Mouse (Mus musculus) kidney, embryonic 14.5 days (tissue): ENCODE data around the gene Slc17a3. TPM values are rescaled to one million over a fixed set of nuclear protein-coding genes. Genes with fewer than 3 reads are reported as not detected.

Experiments
- ATAC-seq: fragments of 200-750 bp; cut with Nextera tagmentation; 2 replicates; pipeline ENCODE4 v1.8.0; 2017; ENCODE audit warnings: moderate number of reproducible peaks, mild to moderate bottlenecking, moderate TSS enrichment, moderate library complexity; ENCODE audit not compliant: low FRiP score, low TSS enrichment
- H3K27ac ChIP-seq: fragments of 300-500 bp; sonication (generic); 2 replicates; pipeline ENCODE4 v1.5.1; 2014; ENCODE audit warnings: low read depth, mild to moderate bottlenecking, low read length, moderate library complexity, mixed read lengths
- H3K27me3 ChIP-seq: fragments of 300-500 bp; sonication (generic); 2 replicates; pipeline ENCODE4 v1.6.1; 2014; ENCODE audit warnings: mild to moderate bottlenecking, low read length; ENCODE audit not compliant: control insufficient read depth, insufficient read depth
- H3K36me3 ChIP-seq: fragments of 300-500 bp; sonication (generic); 2 replicates; pipeline ENCODE4 v1.6.1; 2014; ENCODE audit warnings: low read length, mixed read lengths; ENCODE audit not compliant: control insufficient read depth, insufficient read depth
- H3K4me1 ChIP-seq: fragments of 300-500 bp; sonication (generic); 2 replicates; pipeline ENCODE4 v1.6.1; 2014; ENCODE audit warnings: low read length, mixed read lengths; ENCODE audit not compliant: control insufficient read depth, insufficient read depth
- H3K4me2 ChIP-seq: fragments of 300-500 bp; sonication (generic); replicated peaks from 2 replicates; pipeline ENCODE4 v1.6.1; 2014; ENCODE audit warnings: low read depth, mild to moderate bottlenecking, low read length
- H3K4me3 ChIP-seq: fragments of 300-500 bp; sonication (generic); 2 replicates; pipeline ENCODE4 v1.5.1; 2014; ENCODE audit warnings: mild to moderate bottlenecking, low read length
- H3K9ac ChIP-seq: fragments of 300-500 bp; sonication (generic); 2 replicates; pipeline ENCODE4 v1.6.1; 2014; ENCODE audit warnings: low read depth, mild to moderate bottlenecking, low read length, moderate library complexity
- H3K9me3 ChIP-seq: fragments of 300-500 bp; sonication (generic); 2 replicates; pipeline ENCODE4 v1.6.1; 2016; ENCODE audit warnings: low read length; ENCODE audit not compliant: control insufficient read depth
- WGBS: fragments of 180-500 bp; shearing (Covaris S2); extraction: QIAGEN DNeasy Blood & Tissue Kit; methylation state at CpG from one replicate; pipeline ENCODE4 v1.1.7; 2014; 5-methylcytosine and 5-hydroxymethylcytosine counted together
- polyA plus RNA-seq: library from polyadenylated mRNA; unstranded; fragments of >200 nt; fragmentation: Nextera tagmentation; extraction: Ambion mirVana; gene quantifications from 2 replicates; pipeline ENCODE4 v1.2.1, GENCODE M21; 2014

Slc17a3 gene
- polyA plus RNA-seq, 1 experiment from 2014 or later, result 1.1 TPM

DNA sequence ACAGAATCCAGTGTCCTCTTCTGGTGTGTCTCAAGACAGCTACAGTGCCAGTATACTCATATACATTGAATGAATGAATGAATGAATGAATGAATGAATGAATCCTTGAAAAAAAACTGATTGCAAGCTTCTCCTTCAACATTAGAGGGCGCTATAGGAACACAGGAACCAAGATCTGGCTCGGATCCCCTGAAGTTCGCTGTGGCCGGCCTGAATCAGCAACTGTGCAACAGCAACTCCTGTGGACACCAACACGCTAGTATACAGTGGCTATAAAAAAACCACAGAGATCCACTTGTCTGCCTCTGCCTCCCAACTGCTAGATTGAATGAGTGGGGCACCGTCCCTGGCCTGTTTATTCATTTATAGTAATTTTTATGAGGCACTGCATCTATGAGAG lies 6.2 kb upstream of the Slc17a3 start:
- Histone ChIP-seq H3K4me3 (no peak overlapping the region), H3K36me3 (no peaks in the 10 kb centered on the region), H3K27ac (no peak overlapping the region), H3K4me1 (no peaks in the 10 kb centered on the region), H3K27me3 (no peaks in the 10 kb centered on the region), H3K9ac (no peak overlapping the region), H3K9me3 (no peaks in the 10 kb centered on the region), H3K4me2 (no peak overlapping the region)
- ATAC-seq, result peak; percentile 78; the same call in 1 of the 2 replicates
- 9% methylated on average over 6 of the region's 6 CpGs for WGBS

DNA sequence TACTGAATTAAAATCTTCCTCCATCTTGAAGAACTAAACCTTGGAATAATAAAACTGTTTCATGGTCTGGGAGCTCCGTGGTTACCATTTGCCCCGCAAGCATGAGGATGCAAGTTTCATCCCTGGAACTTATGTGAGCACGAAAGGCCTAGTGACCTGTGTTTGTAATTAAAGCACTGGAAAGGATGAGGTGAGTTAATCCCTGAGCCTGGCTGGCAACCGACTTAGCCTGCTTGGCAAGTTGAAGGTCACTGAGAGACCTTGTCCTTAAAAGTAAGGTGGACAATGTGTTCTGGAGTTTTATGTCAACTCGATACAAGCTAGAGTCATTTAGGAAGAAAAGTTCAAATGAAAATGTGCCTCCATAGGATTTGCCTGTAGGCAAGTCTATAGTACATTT lies 4.4 kb upstream of the Slc17a3 start:
- Histone ChIP-seq H3K4me2 (no peak overlapping the region), H3K4me1 (no peaks in the 10 kb centered on the region), H3K9ac (no peak overlapping the region), H3K9me3 (no peaks in the 10 kb centered on the region), H3K4me3 (no peak overlapping the region), H3K27me3 (no peaks in the 10 kb centered on the region), H3K27ac (no peak overlapping the region), H3K36me3 (no peaks in the 10 kb centered on the region)
- no peak for ATAC-seq
- 81% methylated on average over 5 of the region's 5 CpGs for WGBS

DNA sequence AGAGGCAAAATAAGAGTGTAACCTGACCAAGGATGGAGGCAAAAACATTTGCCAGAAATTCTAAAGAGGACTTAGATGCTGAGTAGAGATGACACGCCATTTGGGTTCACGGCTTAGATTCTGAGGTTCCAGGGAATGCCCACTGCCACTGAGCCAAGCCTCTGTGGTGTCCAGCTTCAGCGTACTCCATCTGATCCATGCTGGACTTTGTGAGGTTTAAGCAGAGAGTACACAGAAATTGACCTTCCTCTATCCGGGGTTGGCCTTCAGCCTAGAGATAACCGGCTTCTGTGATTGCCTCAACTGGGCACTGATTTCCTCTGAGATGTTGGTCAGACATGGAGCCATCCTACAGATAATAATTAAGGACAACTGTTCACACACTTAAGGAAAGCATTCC lies 2.6 kb upstream of the Slc17a3 start:
- Histone ChIP-seq H3K27me3 (no peaks in the 10 kb centered on the region), H3K4me3 (no peak overlapping the region), H3K27ac (no peak overlapping the region), H3K9ac (no peak overlapping the region), H3K4me2 (no peak overlapping the region), H3K36me3 (no peaks in the 10 kb centered on the region), H3K9me3 (no peaks in the 10 kb centered on the region), H3K4me1 (no peaks in the 10 kb centered on the region)
- no peak for ATAC-seq
- 88% methylated on average over 5 of the region's 5 CpGs for WGBS

DNA sequence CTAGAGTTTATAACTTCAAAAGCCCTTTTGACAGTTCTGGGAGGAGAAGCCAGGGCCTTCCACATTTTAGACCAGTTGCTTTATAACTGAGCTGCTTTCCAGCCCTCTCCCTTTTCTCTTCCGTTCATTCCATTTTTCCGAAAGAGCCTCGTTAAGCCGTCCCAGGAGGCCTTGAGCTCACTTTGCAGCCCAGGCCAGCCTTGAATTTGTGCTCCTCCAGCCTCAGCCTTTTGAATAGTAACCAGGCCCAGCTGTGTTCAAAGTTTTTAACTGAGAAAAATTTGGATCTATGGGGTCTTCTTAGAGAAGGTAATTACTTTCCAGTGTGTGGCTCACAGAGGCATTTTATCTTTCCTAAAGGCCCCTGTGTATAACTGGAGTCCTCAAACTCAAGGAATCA lies 6.6 kb downstream of the Slc17a3 start:
- Histone ChIP-seq H3K4me1 (no peaks in the 10 kb centered on the region), H3K36me3 (no peaks in the 10 kb centered on the region), H3K27ac (no peak overlapping the region), H3K4me3 (no peak overlapping the region), H3K27me3 (no peaks in the 10 kb centered on the region), H3K4me2 (no peak overlapping the region), H3K9me3 (no peaks in the 10 kb centered on the region), H3K9ac (no peak overlapping the region)
- WGBS, result 87% methylated on average over 4 of the region's 4 CpGs
- ATAC-seq, result no peak

DNA sequence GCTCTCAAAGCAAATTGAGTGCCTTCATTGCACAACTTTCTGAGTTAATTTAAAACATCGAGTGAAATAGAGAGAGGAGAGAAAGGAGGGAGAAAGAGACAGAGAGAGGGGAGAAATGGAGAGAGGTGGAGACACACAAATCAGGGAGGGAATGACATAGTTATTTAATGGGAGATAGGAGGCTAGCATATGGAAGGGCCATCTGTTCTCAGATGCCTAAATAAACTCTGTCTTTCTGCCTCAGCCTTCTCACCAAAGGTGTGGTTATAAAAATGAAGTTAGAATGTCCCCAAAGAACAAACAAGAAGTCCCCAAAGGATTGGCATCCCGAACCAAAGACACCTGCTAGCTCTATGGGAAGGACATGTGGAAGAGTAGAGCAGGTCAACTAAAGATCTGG lies 10.1 kb downstream of the Slc17a3 start:
- H3K9ac ChIP-seq, result no peak overlapping the region
- H3K4me3 ChIP-seq, result no peak overlapping the region
- H3K27me3 ChIP-seq, result no peaks in the 10 kb centered on the region
- no peaks in the 10 kb centered on the region for H3K4me1 ChIP-seq
- H3K9me3 ChIP-seq, result no peaks in the 10 kb centered on the region
- H3K36me3 ChIP-seq, result no peaks in the 10 kb centered on the region
- 87% methylated on average over 2 of the region's 2 CpGs for WGBS
- no peak for ATAC-seq
- H3K4me2 ChIP-seq, result no peak overlapping the region
- no peak overlapping the region for H3K27ac ChIP-seq

DNA sequence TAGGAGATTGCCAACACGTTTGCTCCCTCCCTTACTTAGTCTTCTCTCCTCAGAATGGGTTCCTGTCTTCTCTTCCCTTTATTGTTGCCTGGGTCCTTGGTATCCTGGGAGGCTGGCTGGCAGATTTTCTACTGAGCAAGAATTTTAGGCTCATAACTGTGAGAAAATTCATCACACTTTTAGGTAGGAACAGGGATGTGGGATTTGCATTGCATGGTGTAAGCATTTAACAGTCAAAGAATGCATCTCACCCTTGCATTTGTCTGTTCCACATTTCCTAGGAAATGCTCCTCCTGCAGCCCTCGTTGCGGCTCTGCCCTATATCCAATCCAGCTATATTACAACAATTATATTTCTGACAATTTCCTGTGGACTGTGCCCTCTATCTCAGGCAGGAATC lies 17.2 kb downstream of the Slc17a3 start:
- Histone ChIP-seq H3K4me1 (no peaks in the 10 kb centered on the region), H3K36me3 (no peaks in the 10 kb centered on the region), H3K4me2 (no peak overlapping the region), H3K4me3 (no peak overlapping the region), H3K27ac (no peak overlapping the region), H3K9ac (no peak overlapping the region), H3K27me3 (no peaks in the 10 kb centered on the region), H3K9me3 (no peaks in the 10 kb centered on the region)
- no peak for ATAC-seq
- 69% methylated on average over 3 of the region's 3 CpGs for WGBS

DNA sequence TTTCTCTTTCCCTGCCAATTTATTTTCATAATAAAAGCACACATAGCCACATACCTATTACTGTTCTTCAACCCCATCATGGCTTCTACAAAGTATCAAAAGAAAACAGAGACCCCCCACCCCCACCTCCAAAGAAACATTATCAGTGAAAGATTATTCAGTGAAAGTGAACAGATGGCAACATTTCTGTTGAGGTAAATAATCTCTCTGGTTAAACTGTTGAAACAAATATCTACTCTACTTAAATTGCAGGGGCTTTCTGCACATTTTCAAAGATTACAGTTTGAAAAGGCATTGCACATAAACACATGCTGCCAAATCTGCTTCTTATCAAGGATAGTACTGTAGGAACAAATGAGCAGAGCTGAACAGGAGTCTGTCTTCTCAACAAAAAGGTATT lies 22.6 kb downstream of the Slc17a3 start:
- Histone ChIP-seq H3K27ac (no peak overlapping the region), H3K4me1 (no peaks in the 10 kb centered on the region), H3K9me3 (no peaks in the 10 kb centered on the region), H3K4me2 (no peak overlapping the region), H3K4me3 (no peak overlapping the region), H3K9ac (no peak overlapping the region), H3K36me3 (no peaks in the 10 kb centered on the region), H3K27me3 (no peaks in the 10 kb centered on the region)
- no peak for ATAC-seq

DNA sequence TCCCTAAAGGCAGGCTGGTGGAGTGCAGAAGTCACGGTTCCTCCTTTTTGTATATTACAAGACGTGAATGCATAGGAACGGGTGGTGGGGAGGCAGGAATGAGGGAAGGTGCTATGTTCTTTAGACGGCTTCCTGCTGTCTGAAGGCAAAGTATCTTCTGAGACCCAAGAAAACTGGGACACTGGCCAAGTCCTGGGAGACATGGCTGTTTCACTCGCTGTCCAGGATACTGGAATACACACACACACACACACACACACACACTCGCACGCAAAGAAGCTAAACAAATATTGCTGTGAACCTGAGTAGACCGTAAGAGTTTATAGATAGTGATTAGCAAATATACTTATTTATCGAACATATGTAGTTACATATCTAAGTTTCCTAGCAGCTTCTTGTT lies 25.5 kb downstream of the Slc17a3 start:
- Histone ChIP-seq H3K4me1 (no peaks in the 10 kb centered on the region), H3K4me2 (no peak overlapping the region), H3K9ac (no peak overlapping the region), H3K9me3 (no peaks in the 10 kb centered on the region), H3K27ac (no peak overlapping the region), H3K36me3 (no peaks in the 10 kb centered on the region), H3K27me3 (no peaks in the 10 kb centered on the region), H3K4me3 (no peak overlapping the region)
- WGBS, result 80% methylated on average over 9 of the region's 9 CpGs
- no peak for ATAC-seq

DNA sequence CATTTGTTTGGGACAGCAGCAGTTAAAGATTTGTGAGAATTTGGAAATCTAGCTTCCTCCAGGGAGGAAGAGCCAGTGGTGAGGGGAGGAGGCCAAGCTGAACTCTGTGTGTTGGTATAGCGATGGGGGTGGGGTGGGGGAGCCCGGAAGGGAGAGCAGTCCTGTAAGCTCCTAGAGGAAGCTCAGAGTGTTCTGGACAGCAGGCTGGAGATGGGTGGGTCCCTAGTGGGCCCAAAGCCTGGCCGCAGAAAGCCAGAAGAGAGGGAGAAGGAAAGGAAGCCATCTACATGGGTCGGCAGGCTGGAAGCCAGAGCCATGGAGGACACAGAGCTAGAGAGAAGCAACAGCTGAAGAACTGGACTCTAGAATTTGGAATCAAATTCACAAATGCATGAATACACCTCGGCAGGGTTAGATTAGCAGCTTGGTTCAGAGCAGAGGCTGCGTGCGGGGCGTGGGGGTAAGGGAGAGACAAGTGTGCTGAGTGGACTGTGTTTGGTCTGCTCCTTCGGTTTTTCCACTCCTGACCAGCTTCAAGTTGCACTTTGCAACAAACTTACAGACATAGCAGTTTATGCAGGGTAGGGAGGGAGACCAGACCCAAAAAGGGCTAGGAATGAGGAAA lies 27.0 kb downstream of the Slc17a3 start:
- Histone ChIP-seq H3K9me3 (no peaks in the 10 kb centered on the region), H3K27ac (no peak overlapping the region), H3K36me3 (no peaks in the 10 kb centered on the region), H3K4me2 (no peak overlapping the region), H3K4me3 (no peak overlapping the region), H3K27me3 (no peaks in the 10 kb centered on the region), H3K4me1 (no peaks in the 10 kb centered on the region), H3K9ac (no peak overlapping the region)
- 69% methylated on average over 9 of the region's 9 CpGs for WGBS
- ATAC-seq, result no peak
